Mouse (Mus musculus): Measurements from ENCODE around the gene Vmn2r21.
"Not testable (repeated sequence)": the region's sequence is repeated elsewhere in the genome, so short reads cannot be mapped to it uniquely, and the experiment has no call there.

Vmn2r21 gene

GRCm38 (mm10) chr6:123533306-123533705 lies at the start of gene Vmn2r21:
Gene Vmn2r21 (minus strand): TSS chr6:123533406.
- DNase-seq = not testable (repeated sequence)

- DNase-seq = not testable (repeated sequence)
Observed at GRCm38 (mm10) chr6:123574698-123575097, 41.5 kb upstream of the Vmn2r21 start.

GRCm38 (mm10) chr6:123539755-123540154 lies 6.5 kb upstream of the Vmn2r21 start:
- DNase-seq = not testable (repeated sequence)

GRCm38 (mm10) chr6:123522263-123523011 lies 10.8 kb downstream of the Vmn2r21 start:
- not testable (repeated sequence) for DNase-seq

- not testable (repeated sequence) for DNase-seq
Observed at GRCm38 (mm10) chr6:123473045-123473444, 60.2 kb downstream of the Vmn2r21 start.

GRCm38 (mm10) chr6:123472458-123472987 lies 60.7 kb downstream of the Vmn2r21 start:
- not testable (repeated sequence) for DNase-seq

GRCm38 (mm10) chr6:123468651-123469050 lies 64.6 kb downstream of the Vmn2r21 start:
- not testable (repeated sequence) for DNase-seq

Measured in liver (tissue).